Mouse (Mus musculus): ENCODE results near the gene Scn3b.

DNA sequence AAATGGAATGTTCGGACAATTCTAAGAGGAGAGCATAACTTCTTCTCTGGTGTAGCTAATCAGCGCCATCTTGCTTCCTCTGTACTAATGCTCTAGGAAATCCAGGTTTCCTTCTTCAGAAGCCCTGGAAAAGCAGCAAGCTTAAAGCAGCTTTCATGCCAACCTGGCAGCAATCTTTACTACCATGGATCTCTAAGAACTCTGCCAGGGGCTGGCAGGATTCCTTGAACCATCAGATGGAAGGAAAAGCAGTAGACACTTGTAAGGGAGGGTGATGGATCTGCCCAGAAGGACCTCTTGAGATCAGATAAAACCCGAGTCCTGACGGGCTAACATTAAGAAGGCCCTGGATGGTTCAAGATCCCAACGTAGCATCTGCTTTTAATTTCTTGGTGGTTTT, 27.2 kb downstream of the Scn3b start:
- TF ChIP-seq CTCF (conservative IDR thresholded peaks at IDR 0.05; ENCODE audit: low read length) (no peak), NANOG (IDR thresholded peaks at IDR 0.05; ENCODE audit: borderline replicate concordance, low read length) (no peak)

Measured in E14TG2a.4 (cell line).